Mouse (Mus musculus): Measurements from ENCODE around the gene B9d1. TPM values are rescaled to one million over a fixed set of nuclear protein-coding genes. Genes with fewer than 3 reads are reported as not detected.

Gene B9d1
- polyA plus RNA-seq, 1 experiment from 2014 or later = 21.5 TPM

DNA sequence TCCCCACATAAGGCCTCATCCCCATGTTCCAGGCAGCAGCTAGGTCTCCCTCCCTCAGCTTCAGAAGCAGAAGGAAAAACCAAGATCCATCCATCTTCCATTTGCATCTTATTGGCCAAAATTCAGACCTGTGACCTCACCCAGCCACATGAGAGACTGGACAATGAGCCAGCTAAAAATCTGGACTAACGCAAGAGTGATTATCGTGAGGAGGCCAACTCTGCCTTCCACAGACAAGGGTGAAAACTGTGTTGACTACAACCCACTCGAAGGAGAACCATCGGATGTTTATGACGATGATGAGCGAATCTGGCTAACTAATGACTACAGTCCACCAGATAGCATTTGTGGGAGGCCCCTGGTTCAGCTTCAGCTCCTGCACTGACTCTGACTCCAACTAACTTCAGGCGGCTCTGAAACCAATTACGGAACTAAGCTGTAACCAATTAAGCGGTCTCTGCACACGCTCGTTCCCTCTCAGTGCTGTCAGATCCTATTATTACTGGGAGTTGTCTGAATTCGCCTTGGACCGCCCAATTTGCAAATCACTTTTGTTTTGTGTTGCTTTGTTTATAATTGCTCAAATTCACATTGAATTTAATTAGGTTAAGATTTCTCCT lies 21.6 kb upstream of the B9d1 start:
- 85% methylated on average over 13 of the region's 13 CpGs for WGBS
- peak; percentile 70 for DNase-seq (ENCODE audit: low spot score)
- no peak overlapping the region for H3K4me3 ChIP-seq
- peaks cover 45% of the 10 kb centered on the region for H3K4me1 ChIP-seq
- peaks cover 6% of the 10 kb centered on the region; the same call in 1 of the 2 replicates for H3K27me3 ChIP-seq (ENCODE audit: insufficient read depth, poor library complexity, severe bottlenecking)
- H3K27ac ChIP-seq = no peak overlapping the region
- peaks cover 15% of the 10 kb centered on the region for H3K36me3 ChIP-seq
- H3K9me3 ChIP-seq = no peaks in the 10 kb centered on the region

DNA sequence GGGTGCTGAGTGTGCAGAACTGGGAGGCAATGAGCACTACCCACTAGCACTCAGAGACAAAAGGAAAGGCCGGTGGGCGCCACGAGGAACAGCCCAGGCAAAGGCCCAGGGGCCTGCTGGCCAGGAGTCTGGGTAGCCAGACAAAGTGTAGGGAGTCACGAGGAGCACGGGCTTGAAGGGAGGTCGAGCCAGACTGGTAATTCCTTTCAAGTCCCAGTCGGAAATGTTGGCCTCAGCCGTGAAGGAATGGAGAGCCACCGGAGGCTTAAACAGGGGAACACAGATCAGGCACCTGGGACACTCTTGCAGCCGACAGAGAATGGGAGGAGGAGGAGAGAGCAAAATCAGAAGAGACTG lies 20.7 kb upstream of the B9d1 start:
- peak; percentile 72 for DNase-seq (ENCODE audit: low spot score)

DNA sequence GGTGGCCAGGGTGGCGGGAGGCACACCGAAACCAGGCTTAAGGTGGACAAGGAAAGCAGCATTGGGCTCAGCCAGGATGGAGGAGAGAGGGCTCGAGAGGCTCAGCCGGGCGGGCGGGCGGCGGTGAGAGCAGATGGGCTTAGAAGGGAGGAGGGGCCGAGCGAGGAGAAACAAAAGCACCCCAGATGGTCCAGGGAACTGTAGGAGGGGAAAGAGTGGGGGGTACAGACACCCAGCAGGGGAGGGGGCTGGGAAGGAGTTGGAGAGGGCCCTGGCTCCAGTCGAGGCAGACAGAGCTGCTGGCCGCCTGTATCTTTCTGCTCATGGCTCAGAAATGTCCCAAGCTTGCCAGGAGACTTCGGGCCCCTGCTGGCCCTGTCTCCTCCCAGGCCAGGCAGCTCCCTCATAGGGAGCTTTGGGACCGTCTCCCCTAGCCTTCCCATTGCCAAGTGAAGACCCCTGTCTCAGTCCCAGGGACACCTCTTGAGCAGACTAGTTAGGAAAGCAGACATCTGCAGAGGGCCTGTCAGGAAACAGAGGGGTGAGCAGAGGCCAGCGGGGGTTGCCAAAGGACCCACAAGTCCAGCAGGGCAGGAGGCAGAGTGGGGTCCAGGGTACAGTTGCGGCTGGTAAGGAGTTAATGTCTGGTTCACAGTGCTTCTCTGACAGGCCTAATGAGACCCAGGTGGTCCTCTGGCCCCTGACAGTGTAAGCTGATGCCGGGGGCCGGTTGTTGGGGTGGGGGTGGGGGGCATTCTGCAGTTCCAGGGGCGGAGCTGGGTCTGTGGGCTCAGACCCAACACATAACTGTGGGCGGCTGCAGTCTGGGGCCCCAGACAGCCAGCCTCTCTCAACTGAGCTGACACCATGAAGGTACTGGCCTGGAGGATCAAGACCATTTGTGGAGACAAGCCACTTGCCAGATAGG lies 20.1 kb upstream of the B9d1 start, which contains the start of gene Mfap4:
Mfap4 (plus strand) TSS at position 819 of the 928 bp plus-strand sequence.
- H3K9me3 ChIP-seq = no peaks in the 10 kb centered on the region
- H3K36me3 ChIP-seq = peaks cover 30% of the 10 kb centered on the region
- peaks cover 6% of the 10 kb centered on the region; the same call in 1 of the 2 replicates for H3K27me3 ChIP-seq (ENCODE audit: insufficient read depth, poor library complexity, severe bottlenecking)
- H3K4me1 ChIP-seq = peaks cover 50% of the 10 kb centered on the region
- H3K4me3 ChIP-seq = peak within 1 kb of the TSS; percentile 49
- DNase-seq (ENCODE audit: low spot score) = peak; percentile 83
- H3K27ac ChIP-seq = peak within 1 kb of the TSS; percentile 88
- 13% methylated on average over 20 of the region's 20 CpGs for WGBS

More for the DNA sequence above, 20.7 kb upstream of the B9d1 start:
- WGBS = 22% methylated on average over 10 of the region's 10 CpGs
- peak overlapping the region; percentile 88 for H3K27ac ChIP-seq
- peak overlapping the region; percentile 38 for H3K4me3 ChIP-seq
- peaks cover 46% of the 10 kb centered on the region for H3K4me1 ChIP-seq
- peaks cover 6% of the 10 kb centered on the region; the same call in 1 of the 2 replicates for H3K27me3 ChIP-seq (ENCODE audit: insufficient read depth, poor library complexity, severe bottlenecking)
- H3K36me3 ChIP-seq = peaks cover 24% of the 10 kb centered on the region
- no peaks in the 10 kb centered on the region for H3K9me3 ChIP-seq

DNA sequence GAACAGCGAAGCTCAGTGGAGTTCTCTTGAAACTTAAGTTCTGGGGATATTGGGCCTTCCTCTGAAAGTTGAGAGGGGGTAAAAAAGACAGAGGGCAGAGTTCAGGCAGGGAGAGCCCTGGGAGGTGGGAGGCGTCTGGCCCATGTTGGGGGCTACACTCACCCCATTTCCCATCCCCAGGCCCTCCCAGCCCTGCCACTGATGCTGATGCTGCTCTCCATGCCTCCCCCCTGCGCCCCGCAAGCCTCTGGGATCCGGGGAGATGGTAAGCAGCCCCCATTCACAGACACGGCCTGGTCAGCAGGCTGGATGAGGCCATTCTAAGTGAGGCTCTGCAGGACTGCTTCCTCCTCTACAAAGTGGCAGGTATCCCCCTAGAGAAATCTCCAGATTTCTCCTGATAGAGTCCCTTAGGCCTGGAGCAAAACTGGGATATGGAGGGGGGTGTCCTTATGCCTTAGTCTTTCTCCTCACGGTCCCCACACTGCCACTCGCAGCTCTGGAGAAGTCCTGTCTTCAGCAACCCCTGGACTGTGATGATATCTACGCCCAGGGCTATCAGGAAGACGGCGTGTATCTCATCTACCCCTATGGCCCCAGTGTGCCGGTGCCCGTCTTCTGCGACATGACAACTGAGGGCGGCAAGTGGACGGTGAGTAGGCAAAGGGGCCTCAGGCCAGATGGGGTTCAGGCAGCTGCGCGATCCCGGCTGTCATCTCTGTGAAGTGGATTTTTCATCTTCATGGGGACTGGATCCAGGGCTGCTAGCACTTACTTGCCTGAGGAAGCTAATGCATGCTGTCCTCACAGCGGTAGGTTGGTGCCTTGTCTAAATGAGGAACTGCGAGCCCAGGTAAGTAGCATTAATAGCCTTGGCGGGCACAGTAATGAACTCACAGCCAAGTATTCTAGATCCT lies 19.1 kb upstream of the B9d1 start:
- peak; percentile 73 for DNase-seq (ENCODE audit: low spot score)
- H3K9me3 ChIP-seq = no peaks in the 10 kb centered on the region
- peaks cover 60% of the 10 kb centered on the region for H3K4me1 ChIP-seq
- WGBS = 48% methylated on average over 22 of the region's 22 CpGs
- H3K36me3 ChIP-seq = peaks cover 39% of the 10 kb centered on the region
- H3K27ac ChIP-seq = peak overlapping the region; percentile 88
- H3K27me3 ChIP-seq (ENCODE audit: insufficient read depth, poor library complexity, severe bottlenecking) = peaks cover 6% of the 10 kb centered on the region; the same call in 1 of the 2 replicates
- H3K4me3 ChIP-seq = peak overlapping the region; percentile 49

DNA sequence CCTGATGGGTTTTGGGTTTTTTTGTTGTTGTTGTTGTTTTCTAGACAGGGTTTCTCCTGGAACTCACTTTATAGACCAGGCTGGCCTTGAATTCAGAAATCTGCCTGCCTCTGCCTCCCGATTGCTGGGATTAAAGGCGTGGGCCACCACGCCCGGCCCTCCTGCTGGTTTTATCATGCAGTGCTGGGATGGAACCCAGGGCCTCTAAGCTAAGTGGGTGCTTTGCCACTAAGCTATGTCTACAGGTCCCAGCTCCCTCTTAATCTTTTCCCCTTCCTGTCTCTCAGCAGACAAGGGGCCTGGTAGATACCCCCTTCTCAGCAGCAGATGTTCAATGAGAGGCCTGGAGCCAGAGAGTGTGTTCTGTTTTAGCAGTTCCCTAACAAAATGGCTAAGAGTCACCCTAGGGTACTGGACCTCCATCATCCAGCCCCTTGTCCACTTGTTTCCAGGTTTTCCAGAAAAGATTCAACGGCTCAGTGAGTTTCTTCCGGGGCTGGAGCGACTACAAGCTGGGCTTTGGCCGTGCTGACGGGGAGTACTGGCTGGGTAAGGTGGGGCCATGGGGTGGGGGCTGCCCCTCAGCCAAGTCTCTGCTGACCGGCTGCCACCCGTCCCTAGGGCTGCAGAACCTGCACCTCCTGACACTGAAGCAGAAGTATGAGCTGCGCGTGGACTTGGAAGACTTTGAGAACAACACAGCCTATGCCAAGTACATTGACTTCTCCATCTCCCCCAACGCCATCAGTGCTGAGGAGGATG lies 18.3 kb upstream of the B9d1 start:
- WGBS = 87% methylated on average over 14 of the region's 14 CpGs
- peaks cover 48% of the 10 kb centered on the region for H3K36me3 ChIP-seq
- H3K27me3 ChIP-seq (ENCODE audit: insufficient read depth, poor library complexity, severe bottlenecking) = peaks cover 6% of the 10 kb centered on the region; the same call in 1 of the 2 replicates
- peak overlapping the region; percentile 49 for H3K4me3 ChIP-seq
- peak overlapping the region; percentile 88; the same call in 1 of the 2 replicates for H3K27ac ChIP-seq
- no peaks in the 10 kb centered on the region for H3K9me3 ChIP-seq
- no peak for DNase-seq (ENCODE audit: low spot score)
- H3K4me1 ChIP-seq = peaks cover 57% of the 10 kb centered on the region

DNA sequence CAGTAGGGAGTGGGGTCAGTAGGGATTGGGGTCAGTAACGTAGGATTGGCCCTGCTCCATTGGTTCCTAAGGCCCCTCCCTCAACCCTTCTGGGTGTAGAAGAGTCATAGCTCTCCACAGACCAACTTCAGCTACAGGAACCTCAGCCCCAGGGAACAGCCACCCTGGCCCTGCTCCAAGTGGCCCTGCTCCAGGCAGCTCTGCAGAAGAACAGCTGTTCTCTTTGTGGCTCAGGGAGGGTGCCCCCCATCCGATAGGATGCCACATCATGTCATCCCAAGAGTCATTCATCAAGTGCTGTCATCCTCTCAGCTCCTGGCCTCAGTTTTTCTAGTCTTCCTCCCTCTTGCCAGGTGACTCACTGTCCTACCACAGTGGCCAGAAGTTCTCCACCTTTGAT lies 17.5 kb upstream of the B9d1 start:
- Histone ChIP-seq H3K9me3 (no peaks in the 10 kb centered on the region), H3K27me3 (ENCODE audit: insufficient read depth, poor library complexity, severe bottlenecking) (peaks cover 6% of the 10 kb centered on the region; the same call in 1 of the 2 replicates), H3K27ac (no peak overlapping the region), H3K4me3 (no peak overlapping the region), H3K4me1 (peaks cover 54% of the 10 kb centered on the region), H3K36me3 (peaks cover 55% of the 10 kb centered on the region)
- WGBS = 73% methylated on average over 2 of the region's 2 CpGs
- no peak for DNase-seq (ENCODE audit: low spot score)

DNA sequence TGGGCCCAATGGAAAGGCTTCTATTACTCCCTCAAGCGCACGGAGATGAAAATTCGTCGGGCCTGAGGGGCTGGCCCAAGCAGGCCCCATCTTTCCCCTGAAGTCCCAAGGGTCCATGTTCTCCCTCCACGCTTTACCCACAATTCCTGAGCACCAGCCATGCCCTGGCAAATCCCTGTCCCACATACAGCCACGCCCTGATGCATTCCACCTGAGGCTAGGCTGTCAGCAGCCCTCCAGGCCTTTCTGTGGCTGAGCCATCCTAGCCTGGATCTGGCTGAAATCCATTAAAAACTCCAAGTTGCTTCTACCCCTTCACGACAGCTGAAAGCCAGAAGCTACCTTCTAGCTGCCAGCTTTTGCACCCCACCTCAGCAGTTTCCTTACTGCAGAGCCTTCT lies 17.0 kb upstream of the B9d1 start:
- no peak for DNase-seq (ENCODE audit: low spot score)
- Histone ChIP-seq H3K27me3 (ENCODE audit: insufficient read depth, poor library complexity, severe bottlenecking) (peaks cover 6% of the 10 kb centered on the region; the same call in 1 of the 2 replicates), H3K27ac (no peak overlapping the region), H3K9me3 (no peaks in the 10 kb centered on the region), H3K36me3 (peaks cover 60% of the 10 kb centered on the region), H3K4me3 (no peak overlapping the region), H3K4me1 (peaks cover 59% of the 10 kb centered on the region)
- 91% methylated on average over 7 of the region's 7 CpGs for WGBS

DNA sequence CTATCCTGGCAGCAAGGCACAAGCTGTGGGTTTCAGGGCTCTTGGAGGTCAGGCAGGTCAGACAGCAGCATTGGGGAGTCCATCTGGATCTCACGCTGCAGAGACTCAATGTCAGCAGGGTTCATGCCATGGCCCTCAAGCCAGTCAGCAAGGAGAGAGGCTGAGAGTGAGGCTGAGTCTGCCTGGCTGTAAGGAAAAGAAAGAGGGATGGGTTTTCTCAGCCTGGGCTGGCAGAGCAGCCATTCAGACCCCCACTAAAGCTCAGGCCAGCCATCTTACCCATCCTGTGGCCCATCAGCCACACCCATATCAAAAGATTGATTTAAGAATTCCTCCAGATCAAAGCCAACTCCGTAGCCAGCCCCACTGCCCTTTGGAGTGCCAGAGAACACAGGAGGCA lies 15.9 kb upstream of the B9d1 start:
- Histone ChIP-seq H3K27ac (no peak overlapping the region), H3K36me3 (peaks cover 60% of the 10 kb centered on the region), H3K4me1 (peaks cover 64% of the 10 kb centered on the region), H3K9me3 (no peaks in the 10 kb centered on the region), H3K4me3 (no peak overlapping the region), H3K27me3 (ENCODE audit: insufficient read depth, poor library complexity, severe bottlenecking) (peaks cover 3% of the 10 kb centered on the region; the same call in 1 of the 2 replicates)
- no peak for DNase-seq (ENCODE audit: low spot score)
- WGBS = 82% methylated on average over 2 of the region's 2 CpGs

DNA sequence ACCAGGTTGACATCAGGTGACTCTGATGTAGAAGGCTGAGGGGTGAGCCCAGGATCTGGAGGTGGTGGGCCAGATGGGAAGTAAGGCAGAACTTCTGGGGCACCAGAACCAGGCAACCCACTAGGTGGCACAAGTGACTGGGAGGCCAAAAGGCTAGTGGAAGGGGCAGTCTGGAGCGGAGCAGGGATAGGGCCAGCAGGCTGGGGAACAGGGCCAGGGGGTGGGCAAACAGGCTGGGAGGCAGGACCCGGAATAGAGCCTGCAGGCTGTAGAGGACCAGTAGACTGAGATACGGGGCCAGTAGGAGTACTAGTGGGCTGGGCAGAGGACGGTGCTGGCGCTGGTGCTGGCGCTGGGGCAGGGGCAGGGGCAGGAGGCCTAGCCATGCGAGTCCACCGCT lies 15.1 kb upstream of the B9d1 start:
- H3K9me3 ChIP-seq = no peaks in the 10 kb centered on the region
- no peaks in the 10 kb centered on the region for H3K27me3 ChIP-seq (ENCODE audit: insufficient read depth, poor library complexity, severe bottlenecking)
- DNase-seq (ENCODE audit: low spot score) = no peak
- no peak overlapping the region for H3K4me3 ChIP-seq
- WGBS = 91% methylated on average over 8 of the region's 8 CpGs
- no peak overlapping the region for H3K27ac ChIP-seq
- H3K36me3 ChIP-seq = peaks cover 60% of the 10 kb centered on the region
- peaks cover 56% of the 10 kb centered on the region for H3K4me1 ChIP-seq

DNA sequence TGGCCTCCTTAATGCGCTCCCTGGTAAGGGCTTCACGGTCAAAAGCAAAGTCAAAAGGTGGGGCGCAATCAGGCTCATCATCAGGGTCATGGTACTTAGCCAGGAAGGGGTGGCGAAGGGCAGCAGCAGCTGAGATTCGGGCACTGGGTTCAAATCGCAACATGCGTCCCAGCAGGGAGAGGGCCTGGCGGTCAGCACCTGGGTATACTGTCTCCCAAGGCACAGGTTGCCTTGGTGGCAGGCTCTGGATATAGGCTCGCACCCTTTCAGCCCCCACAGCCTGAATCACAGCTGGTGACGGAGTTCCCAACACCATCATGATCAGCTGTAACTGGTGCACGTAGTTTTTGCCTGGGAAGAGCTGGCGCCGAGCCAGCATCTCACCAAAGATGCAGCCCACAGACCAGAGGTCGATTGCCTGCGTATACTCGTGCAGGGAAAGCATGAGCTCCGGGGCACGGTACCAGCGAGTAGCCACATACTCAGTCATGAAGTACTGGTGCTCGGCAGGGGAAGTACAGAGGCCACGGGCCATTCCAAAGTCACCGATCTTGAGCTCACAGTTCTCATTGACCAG lies 13.9 kb upstream of the B9d1 start:
- peaks cover 60% of the 10 kb centered on the region for H3K36me3 ChIP-seq
- peaks cover 44% of the 10 kb centered on the region for H3K4me1 ChIP-seq
- WGBS = 92% methylated on average over 22 of the region's 22 CpGs
- no peak overlapping the region for H3K4me3 ChIP-seq
- no peak for DNase-seq (ENCODE audit: low spot score)
- no peaks in the 10 kb centered on the region for H3K9me3 ChIP-seq
- H3K27ac ChIP-seq = no peak overlapping the region
- no peaks in the 10 kb centered on the region for H3K27me3 ChIP-seq (ENCODE audit: insufficient read depth, poor library complexity, severe bottlenecking)

DNA sequence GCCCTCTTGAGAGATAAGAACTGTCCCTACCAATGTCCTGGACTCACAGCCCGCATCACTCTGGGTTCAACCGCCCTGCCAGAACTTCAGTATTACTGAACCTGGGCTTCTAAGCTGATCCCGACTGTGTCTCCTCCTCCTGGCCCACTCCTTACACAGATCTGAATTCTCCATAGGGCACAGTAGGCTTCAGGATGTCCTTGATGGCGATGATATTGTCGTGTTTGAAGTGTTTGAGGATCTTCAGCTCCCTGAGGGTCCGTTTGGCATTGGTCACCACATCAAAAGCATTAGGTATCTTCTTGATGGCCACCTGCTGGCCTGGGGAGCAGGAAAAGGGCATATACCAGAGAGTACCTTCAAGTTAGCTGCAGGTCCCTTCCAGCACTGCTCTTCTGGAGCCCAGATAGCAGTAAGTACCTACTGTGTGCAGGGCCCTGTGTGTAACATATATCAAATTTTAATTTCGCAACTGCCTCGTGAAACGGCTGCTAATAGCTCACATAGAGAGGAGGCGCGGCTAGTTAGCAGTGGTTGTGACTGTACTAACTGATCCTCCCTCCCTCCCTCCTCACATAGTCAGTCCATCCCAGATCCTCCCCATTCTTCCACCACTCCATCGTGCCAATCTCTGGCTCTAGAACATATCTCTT lies 12.1 kb upstream of the B9d1 start:
- Histone ChIP-seq H3K27ac (peak overlapping the region; percentile 93), H3K4me1 (peaks cover 28% of the 10 kb centered on the region), H3K27me3 (ENCODE audit: insufficient read depth, poor library complexity, severe bottlenecking) (no peaks in the 10 kb centered on the region), H3K4me3 (peak overlapping the region; percentile 83), H3K36me3 (peaks cover 50% of the 10 kb centered on the region), H3K9me3 (no peaks in the 10 kb centered on the region)
- 66% methylated on average over 12 of the region's 12 CpGs for WGBS
- no peak for DNase-seq (ENCODE audit: low spot score)

All from heart, embryonic 10.5 days (tissue).